Mouse (Mus musculus): ENCODE measurements around the gene Arhgef3. TPM values are rescaled to one million over a fixed set of nuclear protein-coding genes. Genes with fewer than 3 reads are reported as not detected.

Gene Arhgef3
- polyA plus RNA-seq, 1 experiment from 2014 or later = 81.9 TPM

DNA sequence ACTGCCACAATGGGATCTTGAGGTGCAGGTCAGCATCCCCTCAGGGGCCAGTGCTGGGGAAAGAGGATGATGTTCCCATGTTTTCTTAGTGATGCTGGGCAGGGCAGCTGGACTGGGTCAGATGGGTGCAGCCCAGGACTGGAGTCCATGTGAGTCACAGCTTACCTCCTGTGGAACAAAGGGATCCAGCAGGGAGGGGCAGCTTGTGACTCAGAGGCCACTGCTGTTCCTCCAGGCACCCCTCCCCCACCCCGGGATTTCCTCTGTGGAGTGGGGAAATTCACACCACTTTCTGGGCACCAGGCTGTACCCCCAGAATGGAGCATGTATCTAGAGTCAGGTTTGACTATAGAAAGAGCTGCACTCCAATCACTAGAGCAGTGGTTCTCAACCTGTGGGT lies 16.8 kb downstream of the Arhgef3 start:
- Histone ChIP-seq H3K36me3 (ENCODE audit: inconsistent target) (no peaks in the 10 kb centered on the region), H3K27ac (no peak overlapping the region), H3K79me2 (ENCODE audit: inconsistent target) (no peaks in the 10 kb centered on the region), H3K4me3 (ENCODE audit: inconsistent target) (no peak overlapping the region)
- WGBS (ENCODE audit: missing documents) = 67% methylated on average over 1 of the region's 1 CpGs

DNA sequence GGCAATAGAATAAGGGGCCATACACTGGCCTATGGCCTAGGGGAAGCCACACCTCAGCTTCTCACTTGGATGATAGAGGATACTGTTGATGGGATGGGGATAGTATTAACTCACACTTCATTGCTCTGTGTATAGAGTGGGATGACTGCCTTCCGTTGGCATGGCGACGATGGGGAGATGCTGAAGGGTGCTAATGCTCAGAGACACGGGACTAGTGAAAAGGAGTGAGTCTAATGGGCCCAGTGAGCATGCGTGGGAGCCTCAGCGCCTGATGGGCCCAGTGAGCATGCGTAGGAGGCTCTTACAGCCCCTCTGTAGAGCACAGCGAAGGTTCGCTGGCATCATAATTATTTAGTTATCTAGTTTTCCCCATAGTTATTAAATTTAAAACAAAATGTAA lies 24.2 kb downstream of the Arhgef3 start:
- no peaks in the 10 kb centered on the region for H3K79me2 ChIP-seq (ENCODE audit: inconsistent target)
- no peak overlapping the region for H3K4me3 ChIP-seq (ENCODE audit: inconsistent target)
- no peaks in the 10 kb centered on the region for H3K36me3 ChIP-seq (ENCODE audit: inconsistent target)
- WGBS (ENCODE audit: missing documents) = 92% methylated on average over 9 of the region's 9 CpGs
- H3K27ac ChIP-seq = no peak overlapping the region

DNA sequence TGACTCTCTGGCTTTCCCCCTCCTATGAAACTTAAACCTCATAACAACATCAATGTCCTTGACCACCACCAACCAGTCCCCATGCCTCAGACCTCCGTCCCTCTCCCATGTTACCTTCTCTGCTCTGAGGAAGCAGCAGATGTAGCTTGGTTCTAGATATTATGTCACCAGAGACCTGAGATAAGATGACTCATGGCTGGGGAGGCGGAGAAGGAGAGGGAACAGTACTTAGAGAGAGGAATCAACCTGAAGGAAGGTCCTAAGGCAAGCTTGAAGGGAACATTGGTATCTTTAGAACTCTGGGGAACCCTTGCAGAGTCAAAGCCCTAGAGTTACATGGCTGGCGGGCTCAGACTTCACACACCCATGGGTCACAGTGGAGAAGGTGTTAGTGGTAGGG lies 25.3 kb downstream of the Arhgef3 start:
- Histone ChIP-seq H3K4me3 (ENCODE audit: inconsistent target) (no peak overlapping the region), H3K79me2 (ENCODE audit: inconsistent target) (no peaks in the 10 kb centered on the region), H3K27ac (no peak overlapping the region), H3K36me3 (ENCODE audit: inconsistent target) (no peaks in the 10 kb centered on the region)
- 90% methylated on average over 3 of the region's 3 CpGs for WGBS (ENCODE audit: missing documents)

DNA sequence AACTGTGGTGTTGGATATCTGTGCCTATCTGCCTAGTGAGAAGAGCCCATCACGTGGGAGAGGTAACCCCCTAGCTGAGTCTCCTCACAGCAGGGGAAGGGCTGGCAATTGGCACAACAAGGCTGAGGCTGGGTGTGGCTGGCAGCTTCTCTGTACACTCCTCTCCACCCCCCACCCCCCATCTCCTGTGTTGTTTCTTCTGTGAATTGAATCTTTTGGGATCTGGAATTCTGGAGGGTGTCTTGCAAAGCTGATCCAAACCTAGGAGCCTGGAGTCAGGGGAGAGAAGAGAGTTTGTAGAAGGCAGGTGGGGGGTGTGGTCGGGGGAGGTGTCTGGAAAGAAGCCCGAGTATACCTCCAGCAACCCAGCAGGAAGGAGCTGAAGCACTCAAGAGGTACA lies 26.8 kb downstream of the Arhgef3 start:
- Histone ChIP-seq H3K4me3 (ENCODE audit: inconsistent target) (no peak overlapping the region), H3K79me2 (ENCODE audit: inconsistent target) (no peaks in the 10 kb centered on the region), H3K27ac (no peak overlapping the region), H3K36me3 (ENCODE audit: inconsistent target) (no peaks in the 10 kb centered on the region)
- WGBS (ENCODE audit: missing documents) = 39% methylated on average over 3 of the region's 3 CpGs

DNA sequence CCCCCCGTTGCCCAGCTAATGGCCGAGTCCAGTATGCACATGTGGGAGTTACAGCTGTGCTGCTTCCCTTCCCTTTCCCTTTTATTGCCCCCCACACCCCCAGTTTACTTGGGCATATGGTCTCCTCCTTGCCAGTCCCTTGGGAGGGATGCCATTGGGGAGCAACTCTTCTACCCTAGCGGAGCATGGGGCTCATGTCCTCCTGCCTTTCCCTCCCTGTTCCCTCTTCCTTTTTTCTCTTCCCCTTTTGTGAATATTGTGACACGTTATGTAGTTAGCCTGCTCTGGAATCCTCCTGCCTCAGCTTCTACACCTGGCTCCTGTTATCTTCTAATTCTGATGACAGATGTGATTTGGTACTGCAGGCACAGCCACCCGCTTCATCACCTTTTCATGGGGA lies 28.0 kb downstream of the Arhgef3 start:
- H3K79me2 ChIP-seq (ENCODE audit: inconsistent target) = no peaks in the 10 kb centered on the region
- WGBS (ENCODE audit: missing documents) = 52% methylated on average over 3 of the region's 5 CpGs
- no peaks in the 10 kb centered on the region for H3K36me3 ChIP-seq (ENCODE audit: inconsistent target)
- H3K4me3 ChIP-seq (ENCODE audit: inconsistent target) = no peak overlapping the region
- no peak overlapping the region for H3K27ac ChIP-seq

DNA sequence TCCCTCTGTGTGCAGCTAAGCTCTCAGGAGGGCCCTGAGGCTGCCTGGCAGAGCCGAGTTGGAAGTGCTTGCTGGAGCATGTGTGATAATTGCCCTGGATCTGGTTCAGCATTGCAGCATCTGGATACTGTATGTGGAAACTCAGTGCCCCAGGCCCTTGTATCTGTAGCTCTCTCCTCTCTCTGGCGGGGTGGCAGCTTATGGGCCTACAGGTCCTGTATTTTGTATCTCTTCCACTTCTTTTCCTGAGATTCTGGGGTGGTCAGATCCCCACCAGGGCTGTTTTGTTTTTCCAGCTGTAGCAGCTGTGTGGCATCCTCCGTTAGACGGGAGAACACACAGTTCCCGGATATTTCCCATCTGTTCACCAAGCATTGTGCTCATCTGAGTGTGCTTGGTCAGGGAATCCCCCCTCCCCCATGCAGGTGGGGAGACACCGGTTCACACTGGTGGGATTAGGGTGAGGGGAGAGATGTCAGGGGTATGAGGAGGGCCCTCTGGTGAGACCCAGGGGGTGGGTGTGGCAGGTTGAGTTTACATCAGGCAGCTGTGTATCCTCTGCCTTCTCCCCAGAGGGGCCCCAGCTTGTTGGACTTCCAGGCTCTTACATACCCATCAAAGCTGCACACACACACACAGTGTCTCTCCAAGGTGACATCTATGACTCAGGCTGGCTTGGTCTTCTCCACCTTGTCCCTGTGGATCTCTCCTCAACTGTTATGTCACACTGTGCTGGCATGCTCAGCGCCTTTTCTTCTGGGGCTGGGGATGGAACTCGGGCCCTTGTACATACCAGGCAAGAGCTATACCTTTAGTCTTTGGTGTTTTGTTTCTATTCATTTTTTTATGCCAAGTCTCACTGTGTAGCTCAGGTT lies 30.7 kb downstream of the Arhgef3 start:
- no peak overlapping the region for H3K27ac ChIP-seq
- WGBS (ENCODE audit: missing documents) = 89% methylated on average over 8 of the region's 8 CpGs
- no peaks in the 10 kb centered on the region for H3K79me2 ChIP-seq (ENCODE audit: inconsistent target)
- no peaks in the 10 kb centered on the region for H3K36me3 ChIP-seq (ENCODE audit: inconsistent target)
- H3K4me3 ChIP-seq (ENCODE audit: inconsistent target) = no peak overlapping the region

DNA sequence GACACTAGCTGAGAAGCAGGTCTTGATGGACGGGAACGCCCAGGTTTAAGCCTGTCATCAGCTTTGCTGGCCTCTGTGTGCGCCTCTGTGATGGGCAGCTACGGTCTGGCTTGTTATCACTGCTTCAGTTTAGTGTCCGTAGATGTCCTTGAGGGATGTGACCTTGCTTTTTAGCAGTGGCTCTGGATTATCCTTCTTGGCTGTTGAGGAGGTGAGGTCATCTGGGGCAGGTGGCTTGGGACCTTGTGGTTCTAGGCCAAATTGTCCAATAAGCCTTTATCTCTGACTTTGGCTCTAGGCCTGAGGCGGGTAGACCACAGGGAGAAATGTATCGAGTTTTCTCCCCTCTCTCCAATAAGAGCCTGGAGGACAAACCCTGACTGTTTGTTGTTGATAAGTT lies 33.0 kb downstream of the Arhgef3 start:
- no peaks in the 10 kb centered on the region for H3K79me2 ChIP-seq (ENCODE audit: inconsistent target)
- no peak overlapping the region for H3K4me3 ChIP-seq (ENCODE audit: inconsistent target)
- no peaks in the 10 kb centered on the region for H3K36me3 ChIP-seq (ENCODE audit: inconsistent target)
- no peak overlapping the region for H3K27ac ChIP-seq
- WGBS (ENCODE audit: missing documents) = 93% methylated on average over 7 of the region's 7 CpGs

DNA sequence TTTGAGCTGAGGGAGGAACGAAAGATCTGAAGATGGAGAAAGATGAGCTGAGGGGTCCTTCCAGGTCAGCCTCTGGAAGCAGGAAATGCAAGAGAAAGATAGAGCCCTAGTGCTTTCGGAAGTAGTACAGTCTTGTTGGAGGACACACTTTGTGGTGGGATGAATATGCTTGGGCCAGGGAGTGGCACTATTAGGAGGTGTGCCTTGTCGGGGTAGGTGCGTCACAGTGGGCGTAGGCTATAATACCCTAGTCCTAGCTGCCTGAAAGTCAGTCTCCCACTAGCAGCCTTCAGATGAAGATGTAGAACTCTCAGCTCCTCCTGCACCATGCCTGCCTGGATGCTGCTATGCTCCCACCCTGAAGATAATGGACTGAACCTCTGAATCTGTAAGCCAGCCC lies 34.7 kb downstream of the Arhgef3 start:
- Histone ChIP-seq H3K36me3 (ENCODE audit: inconsistent target) (no peaks in the 10 kb centered on the region), H3K79me2 (ENCODE audit: inconsistent target) (no peaks in the 10 kb centered on the region), H3K27ac (no peak overlapping the region), H3K4me3 (ENCODE audit: inconsistent target) (no peak overlapping the region)
- WGBS (ENCODE audit: missing documents) = 91% methylated on average over 5 of the region's 5 CpGs

DNA sequence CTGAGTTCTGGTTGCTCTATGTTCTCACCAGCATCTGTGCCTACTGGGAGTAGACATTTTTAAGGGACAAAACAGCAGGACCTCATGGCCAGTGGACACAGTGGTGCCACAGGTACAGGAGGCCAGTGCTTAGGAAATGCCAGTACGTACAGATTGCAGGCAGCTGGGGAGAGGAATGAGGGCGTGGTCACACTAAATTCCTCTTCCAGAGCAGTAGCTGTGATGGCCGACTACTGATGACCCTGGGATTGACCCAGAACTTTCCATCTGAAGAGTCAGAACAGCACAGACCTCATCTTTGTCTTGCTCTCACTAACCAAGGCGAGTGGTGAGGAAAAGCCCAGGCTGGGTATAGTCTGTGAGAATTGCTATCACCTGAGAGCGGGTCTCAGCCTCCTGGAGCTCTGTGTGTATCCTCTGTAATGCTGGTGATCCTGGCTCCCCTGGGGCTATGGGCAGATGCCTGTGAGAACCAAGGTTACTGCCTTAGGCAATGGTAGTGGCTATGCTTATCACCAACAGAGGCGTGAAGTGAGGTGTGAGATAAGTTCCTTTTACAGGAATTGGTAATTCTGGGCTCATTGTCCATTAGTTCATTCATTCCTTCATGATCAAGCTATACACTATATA lies 35.4 kb downstream of the Arhgef3 start:
- Histone ChIP-seq H3K36me3 (ENCODE audit: inconsistent target) (no peaks in the 10 kb centered on the region), H3K4me3 (ENCODE audit: inconsistent target) (no peak overlapping the region), H3K79me2 (ENCODE audit: inconsistent target) (no peaks in the 10 kb centered on the region), H3K27ac (no peak overlapping the region)
- 77% methylated on average over 6 of the region's 6 CpGs for WGBS (ENCODE audit: missing documents)

DNA sequence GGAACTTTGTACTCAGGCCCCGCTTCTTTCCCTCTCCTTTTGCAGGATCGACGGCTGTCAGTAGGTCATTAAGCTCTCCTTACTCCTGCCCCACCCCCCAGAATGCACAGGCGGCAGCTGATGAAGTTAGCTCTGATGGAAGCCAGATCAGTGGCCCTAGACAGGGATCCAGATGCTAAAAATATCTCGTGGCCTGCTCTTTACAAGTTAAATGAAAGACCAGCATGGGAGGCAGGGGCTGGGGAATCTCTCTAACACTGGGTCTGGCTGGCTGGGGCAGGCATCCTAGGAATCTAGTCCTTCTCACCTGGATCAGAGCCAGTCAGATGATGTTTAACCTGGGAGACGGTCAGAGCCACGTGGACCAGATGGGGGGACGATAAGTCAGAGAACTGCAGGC lies 36.7 kb downstream of the Arhgef3 start:
- no peak overlapping the region for H3K4me3 ChIP-seq (ENCODE audit: inconsistent target)
- WGBS (ENCODE audit: missing documents) = 84% methylated on average over 8 of the region's 8 CpGs
- H3K79me2 ChIP-seq (ENCODE audit: inconsistent target) = no peaks in the 10 kb centered on the region
- H3K36me3 ChIP-seq (ENCODE audit: inconsistent target) = no peaks in the 10 kb centered on the region
- no peak overlapping the region for H3K27ac ChIP-seq

DNA sequence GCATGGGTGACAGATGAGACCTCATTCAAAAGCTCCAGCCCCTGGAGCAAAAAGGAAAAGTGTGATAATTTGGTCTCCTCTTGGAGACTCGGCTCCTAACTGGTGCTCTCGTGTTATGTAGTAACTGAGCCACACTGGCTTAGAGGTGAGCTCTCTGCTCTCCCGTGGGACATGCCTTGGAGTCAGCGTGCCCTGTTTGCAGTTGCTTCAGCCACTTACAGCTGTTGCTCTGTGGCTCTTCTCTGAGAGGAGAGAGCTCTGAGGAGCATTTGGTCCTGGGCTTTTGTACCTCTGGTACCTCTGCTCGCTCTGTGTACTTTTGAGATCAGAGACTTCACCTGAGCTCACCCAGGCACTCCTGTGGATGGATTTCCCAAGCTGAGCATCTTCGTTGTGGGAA lies 40.4 kb downstream of the Arhgef3 start:
- Histone ChIP-seq H3K27ac (no peak overlapping the region), H3K36me3 (ENCODE audit: inconsistent target) (no peaks in the 10 kb centered on the region), H3K79me2 (ENCODE audit: inconsistent target) (no peaks in the 10 kb centered on the region), H3K4me3 (ENCODE audit: inconsistent target) (no peak overlapping the region)
- WGBS (ENCODE audit: missing documents) = 86% methylated on average over 6 of the region's 6 CpGs

DNA sequence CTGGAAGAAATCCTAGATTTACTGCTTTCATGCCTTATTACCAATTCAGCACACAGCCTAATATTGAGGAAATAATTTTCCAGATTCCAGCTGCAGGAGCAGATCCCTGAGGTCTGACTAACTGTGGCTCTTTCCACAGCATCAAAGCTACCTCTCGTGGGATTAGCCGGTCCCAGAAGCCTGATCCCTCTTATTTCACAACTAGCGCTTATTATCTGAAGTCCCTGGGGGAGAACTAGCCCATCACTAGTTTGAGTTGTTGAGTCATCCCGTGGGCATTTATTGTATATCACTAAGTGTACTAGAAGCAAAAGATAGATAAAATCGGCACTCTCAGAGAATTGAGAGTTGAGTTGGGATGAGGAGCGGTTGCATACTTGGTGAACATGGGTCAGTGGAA lies 41.3 kb downstream of the Arhgef3 start:
- Histone ChIP-seq H3K79me2 (ENCODE audit: inconsistent target) (no peaks in the 10 kb centered on the region), H3K4me3 (ENCODE audit: inconsistent target) (no peak overlapping the region), H3K36me3 (ENCODE audit: inconsistent target) (no peaks in the 10 kb centered on the region), H3K27ac (no peak overlapping the region)
- 89% methylated on average over 6 of the region's 6 CpGs for WGBS (ENCODE audit: missing documents)

DNA sequence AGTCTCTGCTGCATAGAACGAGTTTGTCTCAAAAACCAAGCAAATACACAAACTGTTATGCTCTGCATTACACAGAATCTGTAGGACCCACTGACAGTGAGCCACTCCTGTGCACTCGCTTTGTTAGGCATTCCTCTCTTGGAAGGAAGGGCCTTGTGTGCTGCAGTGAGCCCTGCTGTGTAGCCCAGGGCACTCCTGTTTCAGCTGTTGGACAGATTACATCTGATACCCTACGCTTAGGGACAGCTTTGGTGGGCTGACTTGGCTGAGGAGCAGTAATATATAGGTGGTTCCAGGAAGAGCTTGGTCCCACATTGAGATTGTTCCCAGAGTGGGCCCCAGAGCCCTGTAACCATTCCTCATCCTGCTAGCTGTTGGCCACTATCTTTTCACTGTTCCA lies 43.4 kb downstream of the Arhgef3 start:
- Histone ChIP-seq H3K79me2 (ENCODE audit: inconsistent target) (no peaks in the 10 kb centered on the region), H3K36me3 (ENCODE audit: inconsistent target) (no peaks in the 10 kb centered on the region), H3K4me3 (ENCODE audit: inconsistent target) (no peak overlapping the region), H3K27ac (no peak overlapping the region)
- WGBS (ENCODE audit: missing documents) = 83% methylated on average over 3 of the region's 3 CpGs

DNA sequence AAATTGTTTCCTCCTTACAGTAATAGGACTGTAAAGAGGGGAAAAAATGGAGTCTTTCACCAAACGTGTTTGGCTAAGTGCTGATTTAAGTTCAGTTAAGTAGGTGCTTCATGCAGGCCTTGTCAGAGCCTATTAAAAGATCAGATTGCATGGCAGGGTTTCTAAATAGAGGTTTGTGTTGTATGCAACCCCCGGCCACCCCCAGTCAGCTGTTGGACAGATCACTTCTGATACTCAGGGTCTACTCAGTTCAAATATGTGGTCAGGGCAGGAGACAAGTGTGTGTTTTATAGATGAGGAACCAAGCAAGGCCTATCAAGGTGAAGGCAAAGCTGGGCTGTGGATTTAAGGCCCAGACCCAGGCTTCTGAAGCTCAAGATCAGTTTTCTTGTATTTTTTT lies 44.1 kb downstream of the Arhgef3 start:
- 86% methylated on average over 2 of the region's 2 CpGs for WGBS (ENCODE audit: missing documents)
- no peak overlapping the region for H3K4me3 ChIP-seq (ENCODE audit: inconsistent target)
- H3K36me3 ChIP-seq (ENCODE audit: inconsistent target) = no peaks in the 10 kb centered on the region

DNA sequence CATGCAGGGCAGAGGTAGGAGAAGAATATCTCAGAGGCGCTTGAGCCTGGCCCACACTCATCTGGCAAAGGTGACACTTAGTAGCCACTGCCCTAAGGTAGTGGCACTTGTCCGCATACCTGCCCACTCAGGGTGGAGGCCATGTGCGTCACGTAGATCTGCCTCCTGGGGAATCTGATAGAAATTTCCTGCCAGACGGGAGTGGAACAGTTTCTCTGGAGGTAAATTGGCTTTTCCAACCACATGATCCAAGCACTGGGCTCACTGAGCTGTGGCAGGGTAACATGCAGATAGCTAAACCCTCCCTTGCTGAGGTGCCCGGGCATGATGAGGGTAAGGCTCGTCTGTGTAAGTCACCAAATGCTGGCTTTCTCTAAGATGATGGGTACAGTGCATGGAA lies 46.1 kb downstream of the Arhgef3 start:
- WGBS (ENCODE audit: missing documents) = 91% methylated on average over 7 of the region's 7 CpGs
- no peaks in the 10 kb centered on the region for H3K79me2 ChIP-seq (ENCODE audit: inconsistent target)
- no peak overlapping the region for H3K4me3 ChIP-seq (ENCODE audit: inconsistent target)
- no peaks in the 10 kb centered on the region for H3K36me3 ChIP-seq (ENCODE audit: inconsistent target)
- H3K27ac ChIP-seq = no peak overlapping the region

More for the DNA sequence above, 44.1 kb downstream of the Arhgef3 start:
- Histone ChIP-seq H3K27ac (no peak overlapping the region), H3K79me2 (ENCODE audit: inconsistent target) (no peaks in the 10 kb centered on the region)

Measured in macrophage (primary cell).